Mouse (Mus musculus) layer of hippocampus, adult 9-11 months (tissue): ENCODE measurements at regions not wholly inside any gene's neighbourhood (a gene's known extent, or its start where the extent isn't known, plus 50 kb on each side); places are given as distances from the start of the nearest gene placed in this dataset.

Experiments
- DNase-seq: peaks from one replicate; pipeline ENCODE4 v3.0.0; 2022

GRCm38 (mm10) chr3:60320213-60320936 lies 152.3 kb upstream of the Mbnl1 start:
- DNase-seq: no peak

- DNase-seq: no peak
These were observed 149.1 kb upstream of the Mbnl1 start for GRCm38 (mm10) chr3:60323514-60323913.

- DNase-seq: no peak
These were observed 148.2 kb upstream of the Mbnl1 start for GRCm38 (mm10) chr3:60324416-60324815.

GRCm38 (mm10) chr3:60324969-60325368 lies 147.7 kb upstream of the Mbnl1 start:
- no peak for DNase-seq

GRCm38 (mm10) chr3:60332460-60332859 lies 140.2 kb upstream of the Mbnl1 start:
- DNase-seq: no peak

GRCm38 (mm10) chr3:60333669-60334068 lies 139.0 kb upstream of the Mbnl1 start:
- no peak for DNase-seq

- DNase-seq: no peak
These were observed 138.5 kb upstream of the Mbnl1 start for GRCm38 (mm10) chr3:60334133-60334532.

GRCm38 (mm10) chr3:60346390-60346789 lies 126.2 kb upstream of the Mbnl1 start:
- no peak for DNase-seq

- no peak for DNase-seq
These were observed 125.6 kb upstream of the Mbnl1 start for GRCm38 (mm10) chr3:60347049-60347448.

- no peak for DNase-seq
These were observed 101.3 kb upstream of the Mbnl1 start for GRCm38 (mm10) chr3:60371176-60371965.

- no peak for DNase-seq
These were observed 99.0 kb upstream of the Mbnl1 start for GRCm38 (mm10) chr3:60373662-60374061.

- no peak for DNase-seq
These were observed 84.0 kb upstream of the Mbnl1 start for GRCm38 (mm10) chr3:60388593-60388992.

GRCm38 (mm10) chr3:60389032-60389431 lies 83.6 kb upstream of the Mbnl1 start:
- DNase-seq: no peak

- no peak for DNase-seq
These were observed 77.3 kb upstream of the Mbnl1 start for GRCm38 (mm10) chr3:60395299-60395698.

GRCm38 (mm10) chr3:60396971-60397370 lies 75.7 kb upstream of the Mbnl1 start:
- no peak for DNase-seq

GRCm38 (mm10) chr3:60398796-60399195 lies 73.8 kb upstream of the Mbnl1 start:
- DNase-seq: no peak

GRCm38 (mm10) chr3:60402251-60402830 lies 70.3 kb upstream of the Mbnl1 start:
- no peak for DNase-seq

- DNase-seq: no peak
These were observed 65.2 kb upstream of the Mbnl1 start for GRCm38 (mm10) chr3:60407426-60407825.

GRCm38 (mm10) chr3:60407906-60408305 lies 64.7 kb upstream of the Mbnl1 start:
- DNase-seq: no peak

- peak; percentile 5 for DNase-seq
These were observed 63.9 kb upstream of the Mbnl1 start for GRCm38 (mm10) chr3:60408553-60409282.

- no peak for DNase-seq
These were observed 63.4 kb upstream of the Mbnl1 start for GRCm38 (mm10) chr3:60409283-60409633.

GRCm38 (mm10) chr3:60411746-60412145 lies 60.9 kb upstream of the Mbnl1 start:
- no peak for DNase-seq

- no peak for DNase-seq
These were observed 60.4 kb upstream of the Mbnl1 start for GRCm38 (mm10) chr3:60412206-60412605.
